Mouse (Mus musculus) gastrocnemius, postnatal 14 days (tissue): Measurements from ENCODE around the gene Obsl1. TPM values are rescaled to one million over a fixed set of nuclear protein-coding genes. Genes with fewer than 3 reads are reported as not detected.

Source experiments
- DNase-seq: peaks from one replicate; pipeline ENCODE4 v3.0.0; 2021; ENCODE audit warnings: mixed read lengths
- intact Hi-C: fragments of 180-260 bp; cut with DNase I; formaldehyde crosslinking; loops from one replicate; pipeline ENCODE4 v1.15.1; 2025; ENCODE audit warnings: low total_unique reads
- total RNA-seq, 2 experiments: library from RNA; stranded (reverse); gene quantifications; 2 replicates each; pipeline ENCODE4 v1.2.3; 2021

Gene Obsl1
- total RNA-seq, 2 experiments from 2014 or later: 65.6 to 69.5 TPM

GRCm38 (mm10) chr1:75521321-75522031 is 15.2 kb upstream of the Obsl1 start, which contains the start of gene Stk11ip:
Gene Stk11ip, plus strand, starts transcription at chr1:75521529.
- intact Hi-C loops: no loop called here
- peak; percentile 95 for DNase-seq

- intact Hi-C loops: no loop called here
These were observed 13.3 kb upstream of the Obsl1 start for GRCm38 (mm10) chr1:75519576-75519975.

GRCm38 (mm10) chr1:75518427-75518826 is 12.2 kb upstream of the Obsl1 start:
- intact Hi-C loops: no loop called here
- no peak for DNase-seq

More at GRCm38 (mm10) chr1:75519576-75519975, 13.3 kb upstream of the Obsl1 start:
- no peak for DNase-seq

GRCm38 (mm10) chr1:75517984-75518383 is 11.7 kb upstream of the Obsl1 start:
- intact Hi-C loops: no loop called here
- no peak for DNase-seq

- intact Hi-C loops: no loop called here
- DNase-seq: no peak
These were observed 10.6 kb upstream of the Obsl1 start for GRCm38 (mm10) chr1:75516703-75517380.

GRCm38 (mm10) chr1:75512550-75512949 is 6.3 kb upstream of the Obsl1 start:
- intact Hi-C loops: no loop called here
- DNase-seq: no peak

- DNase-seq: no peak
- intact Hi-C loops: no loop called here
These were observed 5.4 kb upstream of the Obsl1 start for GRCm38 (mm10) chr1:75511437-75512210.

- no peak for DNase-seq
- intact Hi-C loops: no loop called here
These were observed 3.9 kb upstream of the Obsl1 start for GRCm38 (mm10) chr1:75510154-75510553.

- no peak for DNase-seq
- intact Hi-C loops: no loop called here
These were observed 3.3 kb upstream of the Obsl1 start for GRCm38 (mm10) chr1:75509586-75509985.

GRCm38 (mm10) chr1:75507006-75507405 is 754 bp upstream of the Obsl1 start, which contains the start of gene Inha:
Gene Inha, plus strand, starts transcription at chr1:75507077.
- intact Hi-C loops: no loop called here
- DNase-seq: no peak

GRCm38 (mm10) chr1:75505159-75505955 is 895 bp downstream of the Obsl1 start:
- DNase-seq: peak; percentile 80
- intact Hi-C loops: no loop called here

- intact Hi-C loops: no loop called here
- no peak for DNase-seq
These were observed 1.8 kb downstream of the Obsl1 start for GRCm38 (mm10) chr1:75504256-75505045.

- intact Hi-C loops: no loop called here
- DNase-seq: no peak
These were observed 2.6 kb downstream of the Obsl1 start for GRCm38 (mm10) chr1:75503651-75503980.

- DNase-seq: no peak
- intact Hi-C loops: no loop called here
These were observed 3.2 kb downstream of the Obsl1 start for GRCm38 (mm10) chr1:75502945-75503650.

- DNase-seq: no peak
- intact Hi-C loops: no loop called here
These were observed 4.3 kb downstream of the Obsl1 start for GRCm38 (mm10) chr1:75501905-75502304.

GRCm38 (mm10) chr1:75499441-75499840 is 6.8 kb downstream of the Obsl1 start:
- intact Hi-C loops: no loop called here
- no peak for DNase-seq

GRCm38 (mm10) chr1:75498897-75499296 is 7.4 kb downstream of the Obsl1 start:
- intact Hi-C loops: no loop called here
- no peak for DNase-seq

GRCm38 (mm10) chr1:75494878-75495548 is 11.2 kb downstream of the Obsl1 start:
- intact Hi-C loops: no loop called here
- no peak for DNase-seq
